Mouse (Mus musculus) embryo, embryonic 11.5 days (tissue): ENCODE measurements around the gene Cdkl2.
A peak's percentile ranks its signal among the peaks of the same experiment; 100 is the strongest.

ENCODE experiments used
- DNase-seq: peaks from one replicate; pipeline ENCODE4 v3.0.0-alpha.2; 2012; ENCODE audit warnings: low read depth, low spot score

Cdkl2 gene

DNA sequence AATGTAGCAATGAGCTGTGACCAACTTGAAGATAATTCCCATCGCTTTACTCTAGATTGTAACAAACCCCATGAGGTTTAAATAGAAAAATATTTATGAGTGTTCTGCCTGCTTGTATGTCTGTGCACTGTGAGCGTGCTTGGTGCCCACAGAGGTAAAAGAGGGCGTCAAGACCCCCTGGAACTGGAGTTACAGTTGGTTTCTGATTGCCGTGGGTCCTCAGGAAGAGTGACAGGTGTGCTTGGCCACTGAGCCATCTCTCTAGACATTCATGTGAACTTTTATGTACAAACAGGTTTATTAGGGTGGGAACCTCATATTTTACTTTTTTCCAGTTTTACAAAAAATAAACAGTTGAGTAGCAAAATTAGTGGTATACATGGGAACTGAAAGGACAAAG lies at the start of gene Cdkl2:
Cdkl2 (minus strand) TSS at position 101 of the 400 bp plus-strand sequence.
- DNase-seq = no peak

DNA sequence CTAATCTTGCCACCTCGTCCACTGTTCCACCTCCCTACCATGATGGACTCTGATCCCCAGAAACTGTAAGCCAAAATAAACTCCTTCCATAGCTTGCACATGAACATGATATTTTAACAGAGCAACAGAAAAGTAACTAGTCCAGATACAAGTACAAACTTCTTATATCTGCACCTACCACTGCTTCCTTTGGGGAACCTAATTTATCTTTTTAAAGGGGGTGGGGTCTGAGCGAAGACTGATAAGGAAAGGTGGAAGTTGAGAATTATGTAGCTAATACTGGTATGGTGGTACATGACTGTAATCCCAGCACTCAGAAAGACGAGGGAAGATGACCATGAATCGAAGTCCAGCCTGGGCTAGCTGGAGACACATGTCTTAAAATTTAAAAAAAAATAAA lies 43.8 kb upstream of the Cdkl2 start:
- no peak for DNase-seq

GRCm38 (mm10) chr5:92085821-92086550 lies 42.3 kb upstream of the Cdkl2 start:
- DNase-seq = no peak

DNA sequence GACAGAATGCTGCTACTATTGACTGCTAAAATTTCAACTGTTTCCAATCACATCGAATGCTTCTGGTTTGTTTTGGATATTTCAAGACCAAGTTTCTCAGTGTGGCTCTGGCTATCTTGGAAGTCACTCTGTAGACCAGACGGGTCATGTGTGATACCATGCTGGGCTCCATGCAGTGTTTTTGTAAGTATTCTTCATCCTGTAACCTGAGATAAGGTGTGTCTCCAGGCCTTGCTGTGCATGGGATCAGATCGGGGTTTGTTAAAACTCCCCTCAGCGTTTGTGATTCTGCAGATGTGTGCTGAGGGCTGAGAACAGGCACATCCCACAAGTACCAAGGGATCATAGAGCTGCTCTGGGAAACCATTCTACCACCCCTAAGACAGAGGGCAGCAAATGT lies 41.6 kb upstream of the Cdkl2 start:
- DNase-seq = no peak

GRCm38 (mm10) chr5:92083417-92084038 lies 39.8 kb upstream of the Cdkl2 start, which contains the start of gene G3bp2:
Gene G3bp2 (minus strand): TSS chr5:92083719.
- DNase-seq = peak; percentile 96

- DNase-seq = peak; percentile 36
Observed at GRCm38 (mm10) chr5:92082821-92083401, 39.2 kb upstream of the Cdkl2 start.

GRCm38 (mm10) chr5:92081326-92081725 lies 37.6 kb upstream of the Cdkl2 start:
- DNase-seq = no peak

DNA sequence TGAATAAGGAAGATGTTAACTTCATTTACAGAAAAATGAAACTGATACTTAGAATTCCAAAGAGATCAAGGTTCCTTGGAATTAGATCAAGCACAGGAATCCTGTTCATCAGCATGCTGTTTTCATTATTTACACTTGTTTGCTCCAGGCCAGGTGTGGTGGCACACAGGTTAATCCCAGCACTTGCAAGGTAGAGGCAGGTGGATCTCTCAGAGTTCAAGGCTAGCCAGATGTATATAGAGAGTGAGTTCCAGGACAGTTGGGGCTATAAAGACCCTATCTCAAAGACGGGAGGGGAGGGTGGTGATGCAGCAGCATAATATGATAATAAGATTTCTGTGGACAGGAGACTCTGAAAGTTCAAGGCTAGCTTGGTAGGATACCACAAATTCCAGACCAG lies 36.7 kb upstream of the Cdkl2 start:
- no peak for DNase-seq

GRCm38 (mm10) chr5:92079304-92079703 lies 35.6 kb upstream of the Cdkl2 start:
- no peak for DNase-seq

- DNase-seq = no peak
Observed at GRCm38 (mm10) chr5:92078751-92079150, 35.1 kb upstream of the Cdkl2 start.

- no peak for DNase-seq
Observed at GRCm38 (mm10) chr5:92076273-92076672, 32.6 kb upstream of the Cdkl2 start.

DNA sequence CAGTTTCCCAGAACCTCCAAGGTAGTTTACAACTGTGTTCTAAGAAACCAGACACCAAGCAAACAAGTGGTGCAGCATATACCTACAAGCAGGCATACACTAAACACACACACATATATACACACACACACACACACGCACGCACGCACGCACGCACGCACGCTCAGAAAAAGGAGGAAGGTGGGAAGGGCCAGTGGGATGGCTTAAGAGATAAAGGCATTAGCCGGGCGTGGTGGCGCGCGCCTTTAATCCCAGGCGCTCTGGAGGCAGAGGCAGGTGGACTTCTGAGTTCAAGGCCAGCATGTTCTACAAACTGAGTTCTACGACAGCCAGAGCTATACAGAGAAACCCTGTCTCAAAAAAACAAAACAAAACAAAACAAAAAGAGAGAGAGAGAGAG lies 30.4 kb upstream of the Cdkl2 start:
- no peak for DNase-seq

DNA sequence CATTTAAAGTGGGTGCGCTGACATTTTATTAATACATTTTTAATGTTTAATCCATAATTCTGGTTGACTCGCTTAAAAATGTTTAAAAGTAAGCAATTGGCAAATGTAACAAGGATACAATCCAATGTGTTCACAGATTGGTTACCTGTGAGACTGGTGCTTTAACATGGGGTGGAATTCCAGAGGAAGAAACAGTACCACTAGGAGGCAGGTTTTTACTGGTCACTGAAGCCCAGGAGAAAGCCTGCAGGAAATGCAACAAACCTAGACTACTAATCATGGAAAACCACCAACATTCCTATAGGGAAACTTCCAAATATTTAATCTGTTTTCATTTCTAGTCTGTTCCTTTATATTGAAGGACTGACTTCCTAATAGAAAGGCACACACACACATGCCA lies 19.5 kb upstream of the Cdkl2 start:
- DNase-seq = no peak

DNA sequence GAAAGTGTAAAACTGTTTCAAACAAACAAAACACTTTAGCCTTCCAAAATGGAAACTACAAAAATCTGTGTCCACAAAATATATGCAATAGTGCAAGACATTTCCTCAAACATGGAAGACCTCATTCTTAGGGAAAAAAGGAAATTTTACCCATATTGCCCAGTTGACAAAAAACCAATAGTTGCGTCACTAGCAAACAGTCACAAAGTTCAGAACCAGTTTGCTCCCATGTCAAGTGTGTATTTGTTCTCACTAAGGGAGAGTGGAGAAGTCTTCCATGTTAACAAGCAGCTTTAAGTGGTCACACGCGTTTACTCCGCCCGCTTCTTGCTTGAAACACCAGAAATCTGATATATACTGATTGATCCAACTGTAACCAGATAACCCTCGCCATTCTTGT lies 9.2 kb upstream of the Cdkl2 start:
- no peak for DNase-seq

- DNase-seq = no peak
Observed at GRCm38 (mm10) chr5:92050419-92050818, 6.7 kb upstream of the Cdkl2 start.

GRCm38 (mm10) chr5:92042377-92043348 lies 1.0 kb downstream of the Cdkl2 start:
- peak; percentile 76 for DNase-seq

DNA sequence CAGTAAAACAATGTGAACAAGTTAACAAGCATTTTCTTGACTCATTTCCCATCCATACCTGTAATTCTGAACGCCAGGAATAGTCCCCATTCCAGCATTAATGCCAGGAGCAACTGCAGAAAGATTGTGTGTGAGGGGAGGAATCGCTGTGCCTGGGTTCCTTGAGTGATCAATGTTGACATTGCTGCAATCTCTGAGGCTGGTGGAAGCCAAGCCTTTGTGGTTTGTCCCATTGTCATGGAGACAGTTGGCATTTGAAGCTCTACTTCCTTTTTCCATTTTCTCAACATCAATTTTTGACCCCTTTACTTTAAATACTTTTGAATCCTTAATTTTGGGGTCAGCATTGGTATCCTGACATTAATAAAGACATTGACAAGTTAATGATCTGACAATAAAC lies 23.7 kb downstream of the Cdkl2 start:
- DNase-seq = no peak

DNA sequence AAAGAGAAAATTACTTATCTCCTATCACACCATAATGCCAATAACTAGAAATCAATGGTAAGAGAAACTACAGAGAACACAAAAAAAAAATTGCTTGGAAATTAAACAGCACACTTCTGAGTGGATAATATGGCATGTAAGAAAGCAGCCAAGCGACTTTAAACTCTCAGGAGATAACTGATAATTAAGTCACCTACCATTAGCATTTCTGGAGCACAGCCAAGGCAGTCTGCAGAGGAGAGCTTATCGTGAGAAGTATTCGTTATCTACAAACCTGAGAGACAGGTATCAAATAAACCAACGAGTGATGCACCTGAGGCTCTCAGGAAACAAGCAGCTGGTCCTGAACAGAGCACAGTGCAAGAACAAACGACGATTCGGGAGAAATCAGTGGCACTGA lies 31.9 kb downstream of the Cdkl2 start:
- no peak for DNase-seq

DNA sequence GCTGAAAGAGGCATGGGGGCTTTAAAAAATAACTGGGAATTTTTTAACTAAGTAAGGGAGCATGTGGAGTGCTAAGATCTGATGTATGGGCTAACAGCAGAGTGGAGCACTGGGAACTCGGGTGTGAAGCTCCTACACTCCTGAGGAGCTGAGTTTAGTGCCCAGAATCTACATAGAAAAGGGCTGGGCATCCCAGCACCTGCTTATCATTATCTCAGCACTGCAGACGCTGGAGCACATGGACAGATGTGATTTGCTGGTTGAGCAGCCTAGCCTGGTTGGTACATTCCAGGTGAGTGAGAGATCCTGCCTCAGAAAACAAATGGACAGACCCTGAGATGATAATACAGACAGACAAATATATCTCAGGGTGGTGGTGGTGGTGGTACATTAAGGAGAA lies 33.9 kb downstream of the Cdkl2 start:
- DNase-seq = no peak

GRCm38 (mm10) chr5:92003011-92003410 lies 40.7 kb downstream of the Cdkl2 start:
- no peak for DNase-seq

GRCm38 (mm10) chr5:92000770-92001169 lies 42.9 kb downstream of the Cdkl2 start:
- DNase-seq = no peak

GRCm38 (mm10) chr5:91994546-91994945 lies 49.1 kb downstream of the Cdkl2 start:
- no peak for DNase-seq
